In genomic region chr6:85391803-85392202, GRCm38 (mm10) we compare ENCODE assay signal across 8 mouse cellular contexts. TPM values are rescaled to one million over a fixed set of nuclear protein-coding genes. Genes with fewer than 3 reads are reported as not detected.
DNase-seq lines count a peak whose midpoint lies in the region; ATAC-seq and TF ChIP-seq lines count a peak whose summit lies in the region.

No protein-coding gene starts in this region.

- ATAC-seq in kidney, embryonic 16.5 days (ENCODE audit: low FRiP score, low TSS enrichment), result no peak
- no peak for ATAC-seq in erythroid progenitor cell, adult 5-6 weeks (replicated peaks; ENCODE audit: low FRiP score, poor library complexity, severe bottlenecking)

- 11% methylated on average over 5 of the region's 7 CpGs for WGBS in kidney, adult 2 months
- WGBS in kidney, embryonic 16.5 days, result 25% methylated on average over 6 of the region's 7 CpGs

- H3K4me3 ChIP-seq in kidney, adult 2 months (ENCODE audit: insufficient read depth, low read depth, low read length), result no peak overlapping the region
- H3K4me3 ChIP-seq in kidney, embryonic 16.5 days (ENCODE audit: low read length), result no peak overlapping the region
- H3K4me3 ChIP-seq in MEL (ENCODE audit: control insufficient read depth in 1 of 2, insufficient read depth in 1 of 2, low read depth in 2 of 2, low read length in 2 of 2), result no peak overlapping the region

- H3K4me2 ChIP-seq in kidney, embryonic 16.5 days (replicated peaks; ENCODE audit: low read depth, low read length), result no peak overlapping the region

- peak; percentile 86 for TF ChIP-seq CTCF in kidney, adult 2 months (conservative IDR thresholded peaks at IDR 0.05; ENCODE audit: insufficient read depth, insufficient read length, low read depth, low read length)
- TF ChIP-seq CTCF in MEL (IDR thresholded peaks at IDR 0.05 in 2 of 3, conservative IDR thresholded peaks at IDR 0.05 in 1 of 3; ENCODE audit: control insufficient read depth in 1 of 3, insufficient read depth in 1 of 3, low read depth in 2 of 3, low read length in 3 of 3, poor library complexity in 1 of 3, severe bottlenecking in 1 of 3), result peak; percentile 69 to 94 (median 78)

- no peaks in the 10 kb centered on the region for H3K36me3 ChIP-seq in kidney, adult 2 months (ENCODE audit: control insufficient read depth, insufficient read depth, low read length)
- H3K36me3 ChIP-seq in kidney, embryonic 16.5 days (ENCODE audit: insufficient read depth, low read length), result no peaks in the 10 kb centered on the region
- peaks cover 0 to 9% of the 10 kb centered on the region in 2 experiments; a peak in 2 of 4 replicates for H3K36me3 ChIP-seq in MEL (ENCODE audit: control insufficient read depth in 1 of 2, insufficient read depth in 2 of 2, low read length in 2 of 2)

- DNase-seq in kidney, adult 2 months, result peak; percentile 88
- peak; percentile 75 for DNase-seq in MEL (ENCODE audit: low read depth, low spot score)
- peak; percentile 70 for DNase-seq in cerebellum, adult 8-10 months
- DNase-seq in gastrocnemius, postnatal 36 days, result peak; percentile 42 to 43
- DNase-seq in left cerebral cortex, postnatal 10 days (ENCODE audit: extremely low spot score in 1 of 2, low spot score in 2 of 2), result peak; percentile 48 to 72
- DNase-seq in retina, postnatal 1 day, result peak; percentile 73

- no peak for TF ChIP-seq POLR2A in kidney, adult 2 months (IDR thresholded peaks at IDR 0.05; ENCODE audit: low read depth, low read length)
- no peak for TF ChIP-seq POLR2A in MEL (IDR thresholded peaks at IDR 0.05; ENCODE audit: control insufficient read depth in 1 of 2, insufficient read depth in 1 of 2, low read depth in 1 of 2, low read length in 2 of 2, poor library complexity in 1 of 2)

- no peaks in the 10 kb centered on the region for H3K4me1 ChIP-seq in kidney, adult 2 months (ENCODE audit: control insufficient read depth, insufficient read depth, low read length)
- no peaks in the 10 kb centered on the region for H3K4me1 ChIP-seq in kidney, embryonic 16.5 days (ENCODE audit: insufficient read depth, low read length)
- H3K4me1 ChIP-seq in MEL (ENCODE audit: control insufficient read depth in 1 of 2, insufficient read depth in 2 of 2, low read length in 2 of 2), result peaks cover 7 to 8% of the 10 kb centered on the region in 2 experiments

- no peaks in the 10 kb centered on the region for H3K9me3 ChIP-seq in kidney, embryonic 16.5 days (ENCODE audit: low read length)
- no peaks in the 10 kb centered on the region for H3K9me3 ChIP-seq in MEL (replicated peaks; ENCODE audit: insufficient read depth, low read length)

- TF ChIP-seq EP300 in MEL (IDR thresholded peaks at IDR 0.05; ENCODE audit: low read depth in 1 of 2, low read length in 2 of 2), result no peak

- intact Hi-C loops in gastrocnemius, postnatal 36 days (cut with DNase I), result loop anchor here (2.0 to 5.0 kb wide), 3 partner anchors 45 to 230 kb away; no protein-coding TSS in a partner anchor
- intact Hi-C loops in left cerebral cortex, postnatal 10 days (cut with DNase I), result loop anchor here (5.0 kb wide), 2 partner anchors 45 to 230 kb away; no protein-coding TSS in a partner anchor

- no peaks in the 10 kb centered on the region for H3K79me2 ChIP-seq in MEL (ENCODE audit: control insufficient read depth, insufficient read depth, low read length, poor library complexity)

- no peaks in the 10 kb centered on the region for H3K27me3 ChIP-seq in kidney, adult 2 months (replicated peaks; ENCODE audit: control insufficient read depth, insufficient read depth, low read length)
- H3K27me3 ChIP-seq in kidney, embryonic 16.5 days (ENCODE audit: insufficient read depth, low read length), result peaks cover 4% of the 10 kb centered on the region; the same call in 1 of the 2 replicates
- H3K27me3 ChIP-seq in MEL (ENCODE audit: control insufficient read depth in 1 of 2, insufficient read depth in 2 of 2, low read length in 2 of 2), result no peaks in the 10 kb centered on the region

- H3K9ac ChIP-seq in kidney, embryonic 16.5 days (replicated peaks; ENCODE audit: low read length), result no peak overlapping the region
- H3K9ac ChIP-seq in MEL (ENCODE audit: control insufficient read depth, low read depth, low read length, poor library complexity, severe bottlenecking), result no peak overlapping the region

- peak; percentile 86 for TF ChIP-seq RAD21 in MEL (IDR thresholded peaks at IDR 0.05; ENCODE audit: low read depth, low read length)

- no peak overlapping the region for H3K27ac ChIP-seq in kidney, adult 2 months (ENCODE audit: insufficient read depth, low read depth, low read length)
- no peak overlapping the region for H3K27ac ChIP-seq in kidney, embryonic 16.5 days (ENCODE audit: low read length)
- no peak overlapping the region for H3K27ac ChIP-seq in MEL (ENCODE audit: control insufficient read depth, low read depth, low read length)

TF ChIP-seq in MEL, 35 proteins besides CTCF, POLR2A, EP300 and RAD21 (continues in another document):
- TF ChIP-seq NRF1 (IDR thresholded peaks at IDR 0.05; ENCODE audit: insufficient read depth, low read depth, low read length, poor library complexity, severe bottlenecking), result no peak
- no peak for TF ChIP-seq KAT2A (conservative IDR thresholded peaks at IDR 0.05; ENCODE audit: low read depth, low read length)
- no peak for TF ChIP-seq MAFK (IDR thresholded peaks at IDR 0.05; ENCODE audit: borderline replicate concordance, low read depth, low read length)
- TF ChIP-seq CHD1 (IDR thresholded peaks at IDR 0.05; ENCODE audit: low read depth, low read length), result no peak
- no peak for TF ChIP-seq POLR2AphosphoS2 (IDR thresholded peaks at IDR 0.05; ENCODE audit: low read length)
- TF ChIP-seq ZKSCAN1 (IDR thresholded peaks at IDR 0.05; ENCODE audit: low read depth, low read length), result no peak
- peak; percentile 97 for TF ChIP-seq SMC3 (IDR thresholded peaks at IDR 0.05; ENCODE audit: low read depth, low read length)
- no peak for TF ChIP-seq TCF12 (IDR thresholded peaks at IDR 0.05; ENCODE audit: low read depth, low read length)
- no peak for TF ChIP-seq MAX (IDR thresholded peaks at IDR 0.05; ENCODE audit: low read length)
- TF ChIP-seq TAL1 (IDR thresholded peaks at IDR 0.05; ENCODE audit: low read length), result no peak
- TF ChIP-seq RCOR1 (IDR thresholded peaks at IDR 0.05; ENCODE audit: low read depth, low read length), result no peak

RNA-seq across cellular contexts. Expression of gene Rab11fip5, which starts 17.4 kb away (rescaled TPM):
- 56.8 and 63.6 TPM in 2 replicates for polyA plus RNA-seq in kidney, adult 2 months (2012; rRNA removed)
- polyA plus RNA-seq in kidney, embryonic 16.5 days (2015; fragmentation: Nextera tagmentation; extraction: Ambion mirVana), result 16.5 and 18.9 TPM in 2 replicates
- 3.1 and 3.3 TPM in 2 replicates for total RNA-seq in MEL (2012; rRNA removed)
- polyA plus RNA-seq in MEL (2012; ENCODE audit: insufficient read depth in 1 of 2, insufficient read length in 2 of 2, low read depth in 1 of 2, low replicate concordance in 2 of 2, missing spikeins in 1 of 2), result 1 to 10 TPM in 1 of 2 experiments, not detected in 1; 8.5 TPM
- total RNA-seq in gastrocnemius, postnatal 36 days (2021), result 10 to 100 TPM; 20.2 to 26.7 TPM
- total RNA-seq in left cerebral cortex, postnatal 10 days (2021), result 10 to 100 TPM; 56.9 to 57.5 TPM
- total RNA-seq in erythroid progenitor cell, adult 5-6 weeks (2015; ENCODE audit: low replicate concordance), result 0.36 and 0.84 TPM in 2 replicates
- 3.6 TPM in 1 of 2 replicates, not detected in the other for total RNA-seq in erythroid progenitor cell, adult 5-6 weeks (2017; ENCODE audit: low replicate concordance)

RNA-seq across cellular contexts. Expression of gene Noto, which starts 31.9 kb away (rescaled TPM):
- polyA plus RNA-seq in kidney, adult 2 months (2012; rRNA removed), result not detected in 2 replicates
- not detected in 2 replicates for polyA plus RNA-seq in kidney, embryonic 16.5 days (2015; fragmentation: Nextera tagmentation; extraction: Ambion mirVana)
- total RNA-seq in MEL (2012; rRNA removed), result not detected in 2 replicates
- polyA plus RNA-seq in MEL (2012; ENCODE audit: insufficient read depth in 1 of 2, insufficient read length in 2 of 2, low read depth in 1 of 2, low replicate concordance in 2 of 2, missing spikeins in 1 of 2), result not detected
- total RNA-seq in gastrocnemius, postnatal 36 days (2021), result not detected
- not detected for total RNA-seq in left cerebral cortex, postnatal 10 days (2021)
- total RNA-seq in erythroid progenitor cell, adult 5-6 weeks (2015; ENCODE audit: low replicate concordance), result not detected in 2 replicates
- not detected in 2 replicates for total RNA-seq in erythroid progenitor cell, adult 5-6 weeks (2017; ENCODE audit: low replicate concordance)

RNA-seq across cellular contexts. Expression of gene Smyd5, which starts 40.0 kb away (rescaled TPM):
- 16.4 and 18.8 TPM in 2 replicates for polyA plus RNA-seq in kidney, adult 2 months (2012; rRNA removed)
- polyA plus RNA-seq in kidney, embryonic 16.5 days (2015; fragmentation: Nextera tagmentation; extraction: Ambion mirVana), result 74.4 and 77.0 TPM in 2 replicates
- total RNA-seq in MEL (2012; rRNA removed), result 82.5 and 102 TPM in 2 replicates
- 100 to 1,000 TPM in 1 of 2 experiments, not detected in 1; 113 TPM for polyA plus RNA-seq in MEL (2012; ENCODE audit: insufficient read depth in 1 of 2, insufficient read length in 2 of 2, low read depth in 1 of 2, low replicate concordance in 2 of 2, missing spikeins in 1 of 2)
- 1 to 10 TPM; 6.8 TPM for total RNA-seq in gastrocnemius, postnatal 36 days (2021)
- 10 to 100 TPM; 45.7 to 47.7 TPM for total RNA-seq in left cerebral cortex, postnatal 10 days (2021)
- total RNA-seq in erythroid progenitor cell, adult 5-6 weeks (2015; ENCODE audit: low replicate concordance), result 2.5 and 6.7 TPM in 2 replicates
- 2.4 and 6.2 TPM in 2 replicates for total RNA-seq in erythroid progenitor cell, adult 5-6 weeks (2017; ENCODE audit: low replicate concordance)

RNA-seq across cellular contexts. Expression of gene Sfxn5, which starts 58.6 kb away (rescaled TPM):
- polyA plus RNA-seq in kidney, adult 2 months (2012; rRNA removed), result 23.6 and 25.8 TPM in 2 replicates
- polyA plus RNA-seq in kidney, embryonic 16.5 days (2015; fragmentation: Nextera tagmentation; extraction: Ambion mirVana), result 9.2 and 13.8 TPM in 2 replicates
- total RNA-seq in MEL (2012; rRNA removed), result 1.8 and 2.0 TPM in 2 replicates
- 1 to 10 TPM in 1 of 2 experiments, not detected in 1; 3.0 TPM for polyA plus RNA-seq in MEL (2012; ENCODE audit: insufficient read depth in 1 of 2, insufficient read length in 2 of 2, low read depth in 1 of 2, low replicate concordance in 2 of 2, missing spikeins in 1 of 2)
- total RNA-seq in gastrocnemius, postnatal 36 days (2021), result 1 to 10 TPM; 6.9 TPM
- total RNA-seq in left cerebral cortex, postnatal 10 days (2021), result 100 to 1,000 TPM; 136 to 141 TPM
- 0.72 and 0.84 TPM in 2 replicates for total RNA-seq in erythroid progenitor cell, adult 5-6 weeks (2015; ENCODE audit: low replicate concordance)
- 1.2 and 1.7 TPM in 2 replicates for total RNA-seq in erythroid progenitor cell, adult 5-6 weeks (2017; ENCODE audit: low replicate concordance)

RNA-seq across cellular contexts. Expression of gene Cct7, which starts 59.5 kb away (rescaled TPM):
- 104 and 117 TPM in 2 replicates for polyA plus RNA-seq in kidney, adult 2 months (2012; rRNA removed)
- polyA plus RNA-seq in kidney, embryonic 16.5 days (2015; fragmentation: Nextera tagmentation; extraction: Ambion mirVana), result 555 and 583 TPM in 2 replicates
- 660 and 731 TPM in 2 replicates for total RNA-seq in MEL (2012; rRNA removed)
- 100 to 1,000 TPM; 222 to 660 TPM for polyA plus RNA-seq in MEL (2012; ENCODE audit: insufficient read depth in 1 of 2, insufficient read length in 2 of 2, low read depth in 1 of 2, low replicate concordance in 2 of 2, missing spikeins in 1 of 2)
- total RNA-seq in gastrocnemius, postnatal 36 days (2021), result 100 to 1,000 TPM; 107 to 117 TPM
- total RNA-seq in left cerebral cortex, postnatal 10 days (2021), result 100 to 1,000 TPM; 245 to 257 TPM
- total RNA-seq in erythroid progenitor cell, adult 5-6 weeks (2015; ENCODE audit: low replicate concordance), result 97.7 and 102 TPM in 2 replicates
- 82.3 and 112 TPM in 2 replicates for total RNA-seq in erythroid progenitor cell, adult 5-6 weeks (2017; ENCODE audit: low replicate concordance)

Comparison
In these comparisons a context has a peak if more than half of its experiments do, and no peak if none do; other contexts are left out.
1. RNA of gene Smyd5, which starts 40.0 kb away (total RNA-seq): 82.5 to 102 TPM in MEL and 45.7 to 47.7 TPM in left cerebral cortex, postnatal 10 days; 6.8 TPM in gastrocnemius, postnatal 36 days and 2.4 to 6.7 TPM in erythroid progenitor cell, adult 5-6 weeks; every median in the first group is over 4 times any median in the second.
2. Peak in every context shown above with its lines, with median percentiles within 50 percentile points of each other: DNase-seq.